Mouse (Mus musculus) embryonic stem cell, embryonic (primary cell): ENCODE measurements around the gene Amhr2.

ENCODE experiments used
- CTCF ChIA-PET, 4 experiments: fragments of 300-600 bp in 2 of 4; fragments of 350-600 bp in 2 of 4; sonication (Branson Sonifier 250); formaldehyde crosslinking; loops; one replicate each; lab custom pipeline; 2022; ENCODE audit warnings: inconsistent platforms in 2 of 4; lab: Charles Lee
- POLR2A ChIA-PET, 4 experiments: fragments of 300-600 bp in 2 of 4; fragments of 350-600 bp in 2 of 4; sonication (Branson Sonifier 250); formaldehyde crosslinking; loops; one replicate each; lab custom pipeline; 2022; ENCODE audit warnings: antibody characterized with exemption in 4 of 4, inconsistent platforms in 1 of 4; lab: Charles Lee

Gene Amhr2

DNA sequence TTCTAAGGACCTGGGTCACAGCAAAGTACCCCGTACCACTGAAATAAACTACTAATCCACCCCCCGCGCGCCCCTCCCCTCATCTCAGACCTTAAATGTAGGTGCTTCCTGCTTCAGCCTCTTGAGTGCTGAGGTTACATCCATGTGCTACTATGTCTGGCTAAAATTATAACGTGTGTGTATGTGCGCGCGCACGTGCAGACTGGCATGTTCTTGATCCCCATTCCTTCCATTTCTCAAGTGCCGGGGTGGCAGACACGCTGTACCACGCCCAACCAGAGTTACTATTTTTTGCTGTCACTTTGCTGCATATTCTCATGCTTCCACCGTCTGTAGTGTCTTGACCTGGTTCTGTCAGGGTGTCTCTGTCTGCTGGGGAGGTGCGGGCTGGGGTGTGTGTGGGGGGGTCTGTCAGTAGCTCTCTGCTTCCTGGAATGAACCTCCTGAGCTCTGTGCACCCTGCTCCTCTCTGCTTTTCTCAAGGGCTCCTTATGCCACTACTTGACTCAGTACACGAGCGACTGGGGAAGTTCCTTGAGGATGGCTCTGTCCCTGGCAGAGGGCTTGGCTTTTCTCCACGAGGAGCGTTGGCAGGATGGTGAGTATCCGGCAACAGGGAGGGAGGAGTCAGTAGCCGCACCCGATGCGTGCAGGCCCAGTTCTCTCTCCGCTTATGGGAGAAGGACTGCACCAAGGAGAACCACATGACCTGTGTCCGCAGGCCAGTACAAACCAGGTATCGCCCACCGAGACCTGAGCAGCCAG is 6.7 kb downstream of the Amhr2 start:
- POLR2A ChIA-PET = interaction anchor here in 3 of 4 experiments (0.6 to 6.5 kb wide), 40 partner anchors 8 to 316 kb away, joined by 3 to 62 read pairs (median 4); partner anchors contain the start of genes Tarbp2 (in 3 of the 3), Pcbp2 (in 2 of the 3), Sp1 (in 2 of the 3) and Map3k12 (in 1 of the 3)
- CTCF ChIA-PET = interaction anchor here in 3 of 4 experiments (0.6 to 1.8 kb wide), 18 partner anchors 9 to 75 kb away, joined by 3 to 12 read pairs (median 4); partner anchors contain the start of genes Npff (in 1 of the 3), Pcbp2 (in 1 of the 3) and Tarbp2 (in 1 of the 3)

DNA sequence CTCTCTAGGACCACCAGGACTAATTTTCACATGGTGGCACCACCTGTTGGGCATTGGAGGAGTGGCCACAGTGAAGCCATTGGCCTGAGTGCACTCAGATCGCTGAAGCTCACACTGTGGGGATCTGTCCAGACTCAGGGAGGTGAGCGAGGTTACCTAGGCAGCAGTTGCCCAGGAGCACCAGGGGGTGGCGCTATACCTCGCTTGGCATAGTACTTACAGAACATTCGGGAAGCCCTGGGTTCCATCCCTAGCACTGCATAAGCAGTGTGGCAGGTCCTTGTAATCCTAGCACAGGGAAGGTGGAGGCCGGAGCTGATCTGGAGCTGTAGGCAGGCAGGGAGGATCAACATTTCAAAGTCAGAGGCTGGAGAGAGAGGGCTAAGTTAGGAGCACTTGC is 10.8 kb downstream of the Amhr2 start:
- POLR2A ChIA-PET = interaction anchor here (0.5 to 6.5 kb wide), 24 partner anchors 9 to 215 kb away, joined by 3 to 62 read pairs (median 5); partner anchors contain the start of genes Pcbp2 (in 2 of the 4), Tarbp2 (in 2 of the 4), Amhr2 (in 1 of the 4) and Map3k12 (in 1 of the 4)
- CTCF ChIA-PET = interaction anchor here in 3 of 4 experiments (0.5 to 1.5 kb wide), 30 partner anchors 9 to 812 kb away, joined by 3 to 9 read pairs (median 5); partner anchors contain the start of genes Tarbp2 (in 2 of the 3), Aaas (in 1 of the 3), Amhr2 (in 1 of the 3) and Map3k12 (in 1 of the 3)

DNA sequence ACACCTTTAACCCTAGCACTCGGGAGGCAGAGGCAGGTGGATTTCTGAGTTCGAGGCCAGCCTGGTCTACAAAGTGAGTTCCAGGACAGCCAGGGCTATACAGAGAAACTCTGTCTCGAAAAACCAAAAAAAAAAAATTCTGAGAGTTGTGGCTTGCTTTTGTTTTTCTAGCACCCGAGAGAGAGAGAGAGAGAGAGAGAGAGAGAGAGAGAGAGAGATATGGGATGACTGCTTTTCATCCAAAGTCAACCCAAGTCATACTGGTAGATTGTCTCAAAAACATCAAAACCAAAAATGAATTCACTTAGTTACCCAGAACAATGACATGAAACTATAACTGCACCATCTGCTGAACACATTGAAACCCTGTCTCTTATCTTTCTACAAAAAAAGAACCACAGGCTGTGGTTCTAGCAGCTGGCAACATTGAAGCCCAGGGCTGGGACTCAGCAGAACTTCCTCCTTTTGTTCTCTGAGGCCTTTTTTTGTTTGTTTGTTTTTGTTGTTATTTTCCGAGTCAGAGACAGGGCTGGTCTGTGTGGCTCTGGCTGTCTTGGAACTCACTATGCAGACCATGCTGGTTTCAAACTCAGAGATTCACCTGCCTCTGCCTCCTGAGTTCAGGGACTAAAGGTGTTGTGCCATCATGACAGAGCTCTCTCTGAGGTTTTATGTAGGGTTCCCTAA is 13.0 kb downstream of the Amhr2 start:
- CTCF ChIA-PET = interaction anchor here in 3 of 4 experiments (0.5 to 1.6 kb wide), 8 partner anchors 12 to 175 kb away, joined by 3 to 7 read pairs (median 3); partner anchors contain the start of genes Pcbp2 (in 1 of the 3) and Tarbp2 (in 1 of the 3)
- POLR2A ChIA-PET = interaction anchor here in 3 of 4 experiments (0.6 to 3.9 kb wide), 28 partner anchors 10 to 214 kb away, joined by 3 to 61 read pairs (median 4); partner anchors contain the start of genes Pcbp2 (in 2 of the 3), Sp1 (in 2 of the 3), Tarbp2 (in 2 of the 3) and Aaas (in 1 of the 3)

DNA sequence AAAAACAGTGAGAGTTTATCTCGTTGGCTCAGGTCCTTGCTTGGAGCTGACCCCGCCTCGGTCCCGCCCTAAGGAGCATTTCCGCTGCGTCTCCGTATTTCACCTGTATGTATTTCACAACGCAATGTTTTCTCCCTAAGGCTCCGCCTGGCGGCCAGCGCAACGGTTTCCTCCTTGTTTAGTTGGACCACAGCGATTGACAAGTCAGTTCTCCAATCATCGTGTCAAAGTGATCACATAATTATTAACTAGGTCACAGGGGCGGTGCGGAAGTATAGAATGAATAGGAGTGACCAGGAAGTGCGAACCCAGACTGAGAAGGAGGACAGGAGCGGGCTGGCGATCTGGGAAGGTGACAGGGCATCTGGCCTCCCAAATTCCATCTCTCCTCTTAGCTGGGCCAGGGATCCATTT is 13.7 kb downstream of the Amhr2 start, which contains the start of gene Prr13:
TSS of gene Prr13 (plus strand) at position 125 of the 414 bp plus-strand sequence.
- ChIA-PET POLR2A (interaction anchor here (0.6 to 3.9 kb wide), 40 partner anchors 8 to 212 kb away, joined by 3 to 61 read pairs (median 4); partner anchors contain the start of genes Pcbp2 (in 3 of the 4), Sp1 (in 2 of the 4), Tarbp2 (in 2 of the 4) and Aaas (in 1 of the 4)), CTCF (interaction anchor here (0.5 to 1.6 kb wide), 10 partner anchors 11 to 288 kb away, joined by 3 to 7 read pairs (median 3); partner anchors contain the start of genes Pcbp2 (in 1 of the 4) and Tarbp2 (in 1 of the 4))

DNA sequence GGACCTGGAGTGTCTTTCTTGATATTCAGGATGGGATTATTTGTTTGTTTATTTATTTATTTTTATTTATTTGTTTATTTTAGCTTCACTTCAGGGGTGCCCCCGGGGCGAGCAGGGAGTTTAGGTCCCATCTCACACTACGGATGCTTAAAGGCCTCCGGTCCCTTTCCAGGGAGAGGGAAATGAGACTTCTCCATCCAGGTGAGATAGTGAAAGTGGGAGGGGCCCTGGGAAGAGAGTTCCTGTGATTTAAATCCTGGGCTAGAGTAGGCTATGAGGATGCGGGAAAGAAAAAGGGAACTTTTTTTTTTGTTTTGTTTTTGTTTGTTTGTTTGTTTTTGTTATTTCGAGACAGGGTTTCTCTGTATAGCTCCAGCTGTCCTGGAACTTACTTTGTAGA is 14.2 kb downstream of the Amhr2 start:
- POLR2A ChIA-PET = interaction anchor here (0.6 to 3.9 kb wide), 39 partner anchors 9 to 212 kb away, joined by 3 to 61 read pairs (median 4); partner anchors contain the start of genes Pcbp2 (in 3 of the 4), Sp1 (in 2 of the 4), Tarbp2 (in 2 of the 4) and Aaas (in 1 of the 4)
- CTCF ChIA-PET = interaction anchor here (0.6 to 1.6 kb wide), 8 partner anchors 11 to 862 kb away, joined by 3 to 7 read pairs (median 4); partner anchors contain the start of gene Pcbp2 (in 1 of the 4)

DNA sequence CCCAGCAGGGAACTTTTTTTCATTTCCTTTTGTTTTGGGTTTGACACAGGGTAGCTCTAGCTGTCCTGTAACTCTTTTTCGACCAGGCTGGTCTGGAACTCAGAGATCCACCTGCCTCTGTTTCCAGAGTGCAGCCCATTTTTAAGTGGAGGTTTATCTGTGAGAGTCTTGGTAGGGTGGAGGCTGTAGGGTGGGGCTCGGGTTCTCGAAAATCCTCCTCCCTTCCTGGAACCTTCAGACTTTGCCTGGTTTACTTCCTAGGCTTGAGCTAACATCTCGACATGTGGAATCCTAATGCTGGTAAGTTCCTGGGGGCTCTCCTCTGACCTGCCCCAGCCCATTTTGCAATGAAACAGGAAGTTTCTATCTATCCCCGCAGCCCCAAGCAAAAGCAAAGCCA is 14.7 kb downstream of the Amhr2 start:
- ChIA-PET POLR2A (interaction anchor here (0.8 to 3.9 kb wide), 32 partner anchors 9 to 128 kb away, joined by 3 to 61 read pairs (median 5); partner anchors contain the start of genes Pcbp2 (in 4 of the 4), Sp1 (in 2 of the 4), Tarbp2 (in 2 of the 4) and Aaas (in 1 of the 4)), CTCF (interaction anchor here (0.6 to 1.5 kb wide), 10 partner anchors 9 to 863 kb away, joined by 3 to 12 read pairs (median 4); partner anchors contain the start of gene Pcbp2 (in 2 of the 4))

DNA sequence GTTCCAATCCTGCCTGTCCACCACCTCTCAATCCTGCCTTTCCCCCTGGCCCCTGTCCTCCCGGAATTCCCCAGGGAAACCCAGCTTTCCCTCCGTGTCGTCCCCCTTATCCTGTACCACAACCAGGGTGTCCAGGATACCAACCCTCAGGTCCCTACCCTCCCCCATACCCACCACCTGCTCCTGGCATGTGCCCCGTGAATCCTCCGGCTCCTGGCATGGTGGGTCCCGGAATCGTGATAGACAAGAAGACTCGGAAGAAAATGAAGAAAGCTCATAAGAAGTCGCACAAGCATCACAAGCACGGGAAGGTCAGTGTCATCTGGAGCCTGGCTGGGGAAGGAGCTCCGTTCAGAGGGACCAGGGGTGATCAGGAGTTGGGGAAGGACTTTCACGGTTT is 15.2 kb downstream of the Amhr2 start:
- CTCF ChIA-PET = interaction anchor here in 3 of 4 experiments (0.9 to 1.5 kb wide), 10 partner anchors 9 to 717 kb away, joined by 3 to 12 read pairs (median 4); partner anchors contain the start of gene Pcbp2 (in 2 of the 3)

DNA sequence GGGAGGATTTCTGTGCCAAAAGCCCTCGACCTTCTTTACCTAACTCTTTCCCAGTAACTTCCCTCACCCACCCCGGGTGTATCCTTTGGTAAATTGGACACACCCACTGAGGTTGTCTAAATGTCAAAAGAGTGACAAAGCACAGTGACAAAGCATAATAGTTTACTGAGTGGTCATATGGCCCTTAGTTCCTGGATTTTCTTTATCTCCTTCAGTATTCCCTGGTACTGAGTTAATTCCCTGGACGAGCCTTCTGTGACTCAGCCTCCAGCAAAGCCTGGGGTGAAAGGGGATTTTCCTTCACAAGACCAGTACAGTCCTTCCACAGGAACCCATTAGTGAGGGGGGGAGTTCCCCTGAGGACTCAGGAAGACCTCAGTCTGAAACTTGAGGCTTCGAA is 15.8 kb downstream of the Amhr2 start:
- ChIA-PET CTCF (interaction anchor here in 3 of 4 experiments (0.9 to 1.4 kb wide), 9 partner anchors 9 to 103 kb away, joined by 3 to 12 read pairs (median 3); partner anchors contain the start of gene Pcbp2 (in 2 of the 3)), POLR2A (interaction anchor here in 3 of 4 experiments (0.7 to 3.9 kb wide), 19 partner anchors 9 to 79 kb away, joined by 3 to 61 read pairs (median 6); partner anchors contain the start of genes Pcbp2 (in 3 of the 3), Tarbp2 (in 2 of the 3), Amhr2 (in 1 of the 3) and Sp1 (in 1 of the 3))

More for the DNA sequence above, 15.2 kb downstream of the Amhr2 start:
- POLR2A ChIA-PET = interaction anchor here (0.7 to 3.9 kb wide), 26 partner anchors 10 to 110 kb away, joined by 3 to 61 read pairs (median 6); partner anchors contain the start of genes Pcbp2 (in 4 of the 4), Sp1 (in 2 of the 4), Tarbp2 (in 2 of the 4) and Aaas (in 1 of the 4)

DNA sequence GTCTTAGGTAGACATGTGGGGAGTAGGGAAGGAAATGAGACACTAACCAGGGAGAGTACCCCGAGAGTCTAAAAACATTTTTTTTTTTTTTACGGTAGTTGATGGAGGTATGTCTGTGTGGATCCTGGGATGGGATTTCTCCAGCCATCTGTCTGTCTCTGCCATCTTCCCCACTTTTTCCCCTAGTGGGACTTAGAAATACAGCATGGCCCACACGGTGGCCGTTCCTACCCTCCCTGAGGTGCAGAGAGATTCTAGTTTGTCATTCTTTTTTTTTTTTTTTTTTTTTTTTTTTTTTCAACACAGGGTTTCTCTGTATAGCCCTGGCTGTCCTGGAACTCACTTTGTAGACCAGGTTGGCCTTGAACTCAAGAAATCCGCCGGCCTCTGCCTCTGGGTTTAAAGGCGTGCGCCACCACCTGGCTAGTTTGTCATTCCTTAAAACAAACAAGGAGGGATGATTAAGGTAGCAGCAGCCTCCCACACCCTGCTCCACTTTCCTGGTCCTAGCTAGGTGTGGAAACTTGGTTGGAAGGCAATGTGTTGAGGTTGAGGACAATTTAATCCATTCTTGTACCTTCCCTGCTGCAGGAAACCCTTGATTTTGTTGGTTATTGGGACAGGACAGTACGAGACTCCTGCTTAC is 16.4 kb downstream of the Amhr2 start:
- CTCF ChIA-PET = interaction anchor here in 3 of 4 experiments (0.6 to 1.7 kb wide), 11 partner anchors 9 to 215 kb away, joined by 3 to 14 read pairs (median 4); partner anchors contain the start of genes Pcbp2 (in 2 of the 3), Tarbp2 (in 2 of the 3) and Npff (in 1 of the 3)

DNA sequence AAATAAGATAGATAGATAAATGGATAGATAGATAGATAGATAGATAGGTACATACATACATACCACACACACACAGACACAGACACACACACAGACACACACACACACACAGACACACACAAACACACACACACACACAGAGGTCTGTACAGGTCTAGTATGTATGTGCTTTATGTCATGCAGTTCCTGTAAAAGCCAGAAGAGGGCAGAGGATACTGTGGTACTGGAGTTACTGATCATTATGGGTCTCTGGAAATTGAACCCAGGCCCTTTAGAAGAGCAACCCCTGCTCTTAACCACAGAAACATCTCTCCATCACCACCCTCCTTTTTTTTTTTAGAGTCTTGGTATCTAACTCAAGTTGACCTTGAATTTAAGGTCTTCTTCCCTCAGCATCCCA is 18.5 kb downstream of the Amhr2 start:
- POLR2A ChIA-PET = interaction anchor here in 3 of 4 experiments (0.6 to 4.2 kb wide), 15 partner anchors 10 to 377 kb away, joined by 3 to 21 read pairs (median 4); partner anchors contain the start of genes Gm10337 (in 1 of the 3), Map3k12 (in 1 of the 3), Sp1 (in 1 of the 3) and Tarbp2 (in 1 of the 3)
- CTCF ChIA-PET = interaction anchor here in 1 of 4 experiments (1.7 kb wide), 1 partner anchor 55 kb away, joined by 9 read pairs; the partner anchor contains the start of gene Tarbp2

More for the DNA sequence above, 16.4 kb downstream of the Amhr2 start:
- POLR2A ChIA-PET = interaction anchor here in 3 of 4 experiments (0.6 to 4.2 kb wide), 27 partner anchors 9 to 294 kb away, joined by 3 to 22 read pairs (median 5); partner anchors contain the start of genes Pcbp2 (in 2 of the 3), Sp1 (in 2 of the 3), Tarbp2 (in 2 of the 3) and Aaas (in 1 of the 3)

DNA sequence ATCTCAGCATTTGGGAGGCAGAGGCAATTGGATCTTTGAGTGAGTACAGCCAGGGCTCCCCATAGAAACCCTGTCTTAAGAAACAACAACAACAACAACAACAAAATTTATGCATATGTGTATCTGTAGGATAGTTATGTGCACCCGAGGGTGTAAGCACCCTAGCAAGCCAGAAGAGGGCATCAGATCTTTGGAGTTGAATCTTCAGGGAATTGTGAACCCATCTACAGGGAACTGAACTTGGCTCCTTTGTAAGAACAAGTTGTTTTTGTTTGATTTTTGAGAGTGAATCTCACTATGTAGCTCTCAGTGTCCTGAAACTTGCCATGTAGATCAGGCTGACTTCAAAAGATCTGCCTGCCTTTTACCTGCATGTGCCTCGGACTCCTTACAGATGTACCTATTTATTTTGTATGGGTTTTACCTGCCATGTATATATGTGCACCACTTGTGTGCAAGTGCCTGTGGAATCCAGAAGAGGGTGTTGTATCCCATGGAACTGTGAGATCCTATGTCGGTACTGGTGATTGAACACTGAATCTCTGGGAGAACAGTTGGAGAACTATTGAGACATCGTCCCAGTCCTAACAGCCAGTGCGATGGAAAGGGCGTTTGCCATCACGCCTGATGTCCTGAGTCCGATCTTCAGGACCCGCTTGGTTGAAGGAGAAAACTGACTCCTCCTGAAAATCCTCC is 23.7 kb downstream of the Amhr2 start:
- ChIA-PET CTCF (interaction anchor here in 2 of 4 experiments (0.6 kb wide), 2 partner anchors 13 to 52 kb away, joined by 4 to 14 read pairs; no protein-coding TSS in a partner anchor), POLR2A (interaction anchor here in 2 of 4 experiments (0.6 to 3.0 kb wide), 8 partner anchors 10 to 202 kb away, joined by 3 to 89 read pairs (median 3); partner anchors contain the start of genes Prr13 (in 2 of the 2), Map3k12 (in 1 of the 2) and Tarbp2 (in 1 of the 2))

DNA sequence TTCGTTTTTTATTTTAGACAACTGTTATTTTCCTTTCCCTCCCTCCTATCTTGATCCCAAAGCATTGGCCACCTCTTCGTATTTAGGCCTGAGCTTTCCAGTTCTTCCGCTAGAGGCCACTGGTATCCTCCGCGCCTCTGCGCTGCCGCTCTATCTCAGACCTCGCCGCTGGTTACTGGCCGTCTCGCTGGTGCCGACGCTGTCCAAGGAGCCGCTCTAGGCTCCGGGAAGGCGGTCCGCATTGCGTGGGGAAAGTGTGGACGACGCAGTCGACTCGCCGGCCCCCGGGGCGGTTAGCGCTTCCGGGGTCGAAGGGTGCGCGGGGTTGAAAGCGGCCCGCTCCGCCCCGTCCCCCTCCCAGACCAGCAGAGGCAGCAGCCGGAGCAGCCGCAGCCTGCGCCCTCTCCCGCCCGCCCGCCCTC is 25.0 kb downstream of the Amhr2 start, which contains the start of gene Pcbp2:
TSS of gene Pcbp2 (plus strand) at position 357 of the 422 bp plus-strand sequence.
- ChIA-PET CTCF (interaction anchor here (0.5 to 2.1 kb wide), 26 partner anchors 8 to 200 kb away, joined by 3 to 14 read pairs (median 4); partner anchors contain the start of genes Tarbp2 (in 2 of the 4), Aaas (in 1 of the 4), Npff (in 1 of the 4) and Prr13 (in 1 of the 4)), POLR2A (interaction anchor here (0.5 to 3.0 kb wide), 140 partner anchors 8 to 802 kb away, joined by 3 to 89 read pairs (median 5); partner anchors contain the start of genes Prr13 (in 4 of the 4), Sp1 (in 4 of the 4), Aaas (in 3 of the 4) and Amhr2 (in 3 of the 4))

DNA sequence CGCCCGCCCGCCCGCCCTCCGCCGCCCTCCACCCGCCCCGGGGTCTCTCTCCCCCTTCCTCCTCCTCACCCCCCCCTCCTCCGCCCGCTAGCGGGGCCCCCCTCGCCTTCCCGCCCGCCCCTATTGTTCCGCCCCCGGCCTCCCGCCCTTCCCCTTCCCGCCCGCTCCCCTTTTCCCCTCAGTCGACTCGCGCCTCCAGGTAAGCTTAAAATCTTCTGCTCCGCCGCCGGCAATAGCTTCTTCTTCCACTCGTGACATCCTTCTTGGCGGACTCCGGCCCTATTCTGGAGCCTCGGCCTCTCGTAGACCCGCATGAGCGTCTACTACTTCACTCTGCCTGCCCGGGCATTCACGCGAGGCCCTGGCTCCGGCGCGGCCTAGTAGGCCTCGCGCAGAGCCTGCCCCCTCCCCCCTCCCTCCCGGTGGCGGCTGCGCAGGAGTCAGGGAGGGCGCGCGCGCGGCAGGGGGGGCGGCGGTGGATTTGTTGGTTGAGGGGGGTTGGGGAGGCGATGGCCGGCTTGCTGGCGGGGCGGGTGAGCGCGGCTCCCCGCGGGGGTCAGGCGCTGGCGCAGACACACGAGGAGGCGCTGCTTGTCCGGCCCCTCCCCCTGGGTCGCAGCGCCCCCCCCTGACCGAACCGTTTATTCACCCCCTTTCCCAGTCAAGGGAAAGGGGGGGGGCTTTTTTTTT is 25.6 kb downstream of the Amhr2 start:
- ChIA-PET CTCF (interaction anchor here (0.6 to 2.1 kb wide), 28 partner anchors 9 to 200 kb away, joined by 3 to 14 read pairs (median 4); partner anchors contain the start of genes Tarbp2 (in 2 of the 4), Aaas (in 1 of the 4), Npff (in 1 of the 4) and Prr13 (in 1 of the 4)), POLR2A (interaction anchor here (0.5 to 3.0 kb wide), 161 partner anchors 8 to 731 kb away, joined by 3 to 89 read pairs (median 5); partner anchors contain the start of genes Sp1 (in 4 of the 4), Aaas (in 3 of the 4), Prr13 (in 3 of the 4) and Tarbp2 (in 3 of the 4))
